Mouse (Mus musculus) lung, postnatal 4 days (tissue): ENCODE data around the gene Jpt1.
"Not testable (repeated sequence)": the region's sequence is repeated elsewhere in the genome, so short reads cannot be mapped to it uniquely, and the experiment has no call there.

Source experiments
- DNase-seq, 2 experiments: peaks; one replicate each; pipeline ENCODE4 v3.0.0; 2021

Jpt1 gene

GRCm38 (mm10) chr11:115473626-115474275, 40.4 kb downstream of the Jpt1 start:
- DNase-seq, result peak; percentile 90 to 94

GRCm38 (mm10) chr11:115472183-115472582, 42.0 kb downstream of the Jpt1 start:
- DNase-seq, result no peak

- DNase-seq, result no peak
These were observed 47.0 kb downstream of the Jpt1 start for GRCm38 (mm10) chr11:115467217-115467618.

- DNase-seq, result no peak
These were observed 49.3 kb downstream of the Jpt1 start for GRCm38 (mm10) chr11:115464851-115465250.

GRCm38 (mm10) chr11:115463397-115463796, 50.8 kb downstream of the Jpt1 start:
- DNase-seq, result no peak

- peak in 1 of 2 experiments; percentile 57 for DNase-seq
These were observed 51.8 kb downstream of the Jpt1 start, which contains the start of gene Slc16a5 for GRCm38 (mm10) chr11:115462243-115462891. TSS of gene Slc16a5 (plus strand) at chr11:115462474.

GRCm38 (mm10) chr11:115461846-115462242, 52.3 kb downstream of the Jpt1 start:
- no peak for DNase-seq

GRCm38 (mm10) chr11:115460976-115461375, 53.2 kb downstream of the Jpt1 start:
- DNase-seq, result no peak

GRCm38 (mm10) chr11:115457405-115457804, 56.8 kb downstream of the Jpt1 start:
- no peak for DNase-seq

- no peak for DNase-seq
These were observed 58.0 kb downstream of the Jpt1 start for GRCm38 (mm10) chr11:115456182-115456581.

GRCm38 (mm10) chr11:115455619-115456018, 58.6 kb downstream of the Jpt1 start:
- DNase-seq, result no peak

GRCm38 (mm10) chr11:115454822-115455221, 59.4 kb downstream of the Jpt1 start:
- DNase-seq, result not testable (repeated sequence)

- DNase-seq, result no peak
These were observed 60.9 kb downstream of the Jpt1 start for GRCm38 (mm10) chr11:115453306-115453705.

GRCm38 (mm10) chr11:115452281-115452860, 61.8 kb downstream of the Jpt1 start:
- DNase-seq, result no peak

- no peak for DNase-seq
These were observed 62.4 kb downstream of the Jpt1 start for GRCm38 (mm10) chr11:115451781-115452241.

- DNase-seq, result no peak
These were observed 64.0 kb downstream of the Jpt1 start for GRCm38 (mm10) chr11:115450176-115450575.

GRCm38 (mm10) chr11:115448998-115449397, 65.2 kb downstream of the Jpt1 start:
- no peak for DNase-seq

- no peak for DNase-seq
These were observed 66.1 kb downstream of the Jpt1 start for GRCm38 (mm10) chr11:115448075-115448474.
